Mouse (Mus musculus): ENCODE data around the gene March2. TPM values are rescaled to one million over a fixed set of nuclear protein-coding genes. Genes with fewer than 3 reads are reported as not detected.
"Not testable (repeated sequence)": the region's sequence is repeated elsewhere in the genome, so short reads cannot be mapped to it uniquely, and the experiment has no call there.

Gene March2
- polyA plus RNA-seq, 1 experiment, result 62.9 TPM

GRCm38 (mm10) chr17:33751181-33751580 lies 32.7 kb upstream of the March2 start:
- TF ChIP-seq CTCF (IDR thresholded peaks at IDR 0.05; ENCODE audit: low read depth, low read length), result no peak
- no peak for TF ChIP-seq POLR2A (IDR thresholded peaks at IDR 0.05; ENCODE audit: borderline replicate concordance, low read depth, low read length)
- Histone ChIP-seq H3K4me1 (ENCODE audit: control insufficient read depth, insufficient read depth, low read length) (no peaks in the 10 kb centered on the region; the same call in 1 of the 2 replicates), H3K27ac (ENCODE audit: insufficient read depth, low read depth, low read length) (no peak overlapping the region), H3K4me3 (ENCODE audit: insufficient read depth, low read length) (no peak overlapping the region)

GRCm38 (mm10) chr17:33749451-33749850 lies 31.0 kb upstream of the March2 start:
- TF ChIP-seq POLR2A (IDR thresholded peaks at IDR 0.05; ENCODE audit: borderline replicate concordance, low read depth, low read length) (no peak), CTCF (IDR thresholded peaks at IDR 0.05; ENCODE audit: low read depth, low read length) (no peak)
- Histone ChIP-seq H3K4me1 (ENCODE audit: control insufficient read depth, insufficient read depth, low read length) (no peaks in the 10 kb centered on the region), H3K4me3 (ENCODE audit: insufficient read depth, low read length) (no peak overlapping the region), H3K27ac (ENCODE audit: insufficient read depth, low read depth, low read length) (no peak overlapping the region)

GRCm38 (mm10) chr17:33746011-33746410 lies 27.5 kb upstream of the March2 start:
- no peak overlapping the region for H3K4me3 ChIP-seq (ENCODE audit: insufficient read depth, low read length)
- H3K27ac ChIP-seq (ENCODE audit: insufficient read depth, low read depth, low read length), result no peak overlapping the region
- TF ChIP-seq CTCF (IDR thresholded peaks at IDR 0.05; ENCODE audit: low read depth, low read length) (peak; percentile 51; the same call in 1 of the 2 replicates), POLR2A (IDR thresholded peaks at IDR 0.05; ENCODE audit: borderline replicate concordance, low read depth, low read length) (no peak)
- H3K4me1 ChIP-seq (ENCODE audit: control insufficient read depth, insufficient read depth, low read length), result peaks cover 5% of the 10 kb centered on the region; the same call in 1 of the 2 replicates

GRCm38 (mm10) chr17:33744686-33745384 lies 26.4 kb upstream of the March2 start:
- Histone ChIP-seq H3K27ac (ENCODE audit: insufficient read depth, low read depth, low read length) (no peak overlapping the region), H3K4me1 (ENCODE audit: control insufficient read depth, insufficient read depth, low read length) (peaks cover 5% of the 10 kb centered on the region; the same call in 1 of the 2 replicates), H3K4me3 (ENCODE audit: insufficient read depth, low read length) (no peak overlapping the region)
- TF ChIP-seq POLR2A (IDR thresholded peaks at IDR 0.05; ENCODE audit: borderline replicate concordance, low read depth, low read length), result no peak
- no peak for TF ChIP-seq CTCF (IDR thresholded peaks at IDR 0.05; ENCODE audit: low read depth, low read length)

- H3K4me3 ChIP-seq (ENCODE audit: insufficient read depth, low read length), result no peak overlapping the region
- no peak for TF ChIP-seq CTCF (IDR thresholded peaks at IDR 0.05; ENCODE audit: low read depth, low read length)
- no peak for TF ChIP-seq POLR2A (IDR thresholded peaks at IDR 0.05; ENCODE audit: borderline replicate concordance, low read depth, low read length)
Observed at GRCm38 (mm10) chr17:33742420-33742819, 23.9 kb upstream of the March2 start.

GRCm38 (mm10) chr17:33733526-33733925 lies 15.1 kb upstream of the March2 start:
- H3K4me1 ChIP-seq (ENCODE audit: control insufficient read depth, insufficient read depth, low read length); H3K27ac ChIP-seq (ENCODE audit: insufficient read depth, low read depth, low read length); H3K4me3 ChIP-seq (ENCODE audit: insufficient read depth, low read length): not testable (repeated sequence)

More at GRCm38 (mm10) chr17:33742420-33742819, 23.9 kb upstream of the March2 start:
- peaks cover 5% of the 10 kb centered on the region; the same call in 1 of the 2 replicates for H3K4me1 ChIP-seq (ENCODE audit: control insufficient read depth, insufficient read depth, low read length)
- no peak overlapping the region for H3K27ac ChIP-seq (ENCODE audit: insufficient read depth, low read depth, low read length)

GRCm38 (mm10) chr17:33732556-33733083 lies 14.2 kb upstream of the March2 start:
- not testable (repeated sequence) for H3K27ac ChIP-seq (ENCODE audit: insufficient read depth, low read depth, low read length); H3K4me3 ChIP-seq (ENCODE audit: insufficient read depth, low read length); H3K4me1 ChIP-seq (ENCODE audit: control insufficient read depth, insufficient read depth, low read length)

- no peak for TF ChIP-seq CTCF (IDR thresholded peaks at IDR 0.05; ENCODE audit: low read depth, low read length)
- no peak for TF ChIP-seq POLR2A (IDR thresholded peaks at IDR 0.05; ENCODE audit: borderline replicate concordance, low read depth, low read length)
- no peak overlapping the region for H3K27ac ChIP-seq (ENCODE audit: insufficient read depth, low read depth, low read length)
- H3K4me1 ChIP-seq (ENCODE audit: control insufficient read depth, insufficient read depth, low read length), result no peaks in the 10 kb centered on the region
- H3K4me3 ChIP-seq (ENCODE audit: insufficient read depth, low read length), result no peak overlapping the region
Observed at GRCm38 (mm10) chr17:33729215-33729614, 10.7 kb upstream of the March2 start.

- Histone ChIP-seq H3K27ac (ENCODE audit: insufficient read depth, low read depth, low read length) (no peak overlapping the region), H3K4me3 (ENCODE audit: insufficient read depth, low read length) (no peak overlapping the region), H3K4me1 (ENCODE audit: control insufficient read depth, insufficient read depth, low read length) (no peaks in the 10 kb centered on the region)
- TF ChIP-seq POLR2A (IDR thresholded peaks at IDR 0.05; ENCODE audit: borderline replicate concordance, low read depth, low read length) (no peak), CTCF (IDR thresholded peaks at IDR 0.05; ENCODE audit: low read depth, low read length) (no peak)
Observed at GRCm38 (mm10) chr17:33728396-33728795, 9.9 kb upstream of the March2 start.

GRCm38 (mm10) chr17:33719736-33720378 lies 1.4 kb upstream of the March2 start:
- no peak overlapping the region for H3K4me3 ChIP-seq (ENCODE audit: insufficient read depth, low read length)
- no peak for TF ChIP-seq CTCF (IDR thresholded peaks at IDR 0.05; ENCODE audit: low read depth, low read length)
- TF ChIP-seq POLR2A (IDR thresholded peaks at IDR 0.05; ENCODE audit: borderline replicate concordance, low read depth, low read length), result no peak
- H3K27ac ChIP-seq (ENCODE audit: insufficient read depth, low read depth, low read length), result no peak overlapping the region
- H3K4me1 ChIP-seq (ENCODE audit: control insufficient read depth, insufficient read depth, low read length), result peaks cover 6% of the 10 kb centered on the region
